Mouse (Mus musculus): Measurements from ENCODE around the gene Gpr22.
A peak's percentile ranks its signal among the peaks of the same experiment; 100 is the strongest.

The Gpr22 gene

GRCm38 (mm10) chr12:31713600-31713999 is at the start of gene Gpr22:
TSS of gene Gpr22 (minus strand) at chr12:31713947.
- no peak for DNase-seq

GRCm38 (mm10) chr12:31755885-31756755 is 42.4 kb upstream of the Gpr22 start:
- DNase-seq: no peak

- no peak for DNase-seq
Measured at GRCm38 (mm10) chr12:31754465-31754864, 40.7 kb upstream of the Gpr22 start.

GRCm38 (mm10) chr12:31749846-31750245 is 36.1 kb upstream of the Gpr22 start:
- no peak for DNase-seq

GRCm38 (mm10) chr12:31747301-31747700 is 33.6 kb upstream of the Gpr22 start:
- DNase-seq: no peak

- no peak for DNase-seq
Measured at GRCm38 (mm10) chr12:31734616-31735015, 20.9 kb upstream of the Gpr22 start.

GRCm38 (mm10) chr12:31730126-31730525 is 16.4 kb upstream of the Gpr22 start:
- DNase-seq: no peak

GRCm38 (mm10) chr12:31726707-31727106 is 13.0 kb upstream of the Gpr22 start:
- DNase-seq: peak; percentile 9

- DNase-seq: no peak
Measured at GRCm38 (mm10) chr12:31725511-31726275, 11.9 kb upstream of the Gpr22 start.

- no peak for DNase-seq
Measured at GRCm38 (mm10) chr12:31724576-31724975, 10.8 kb upstream of the Gpr22 start.

- no peak for DNase-seq
Measured at GRCm38 (mm10) chr12:31719586-31720275, 6.0 kb upstream of the Gpr22 start.

- no peak for DNase-seq
Measured at GRCm38 (mm10) chr12:31714070-31714469, 323 bp upstream of the Gpr22 start.

- no peak for DNase-seq
Measured at GRCm38 (mm10) chr12:31712727-31713126, 1.0 kb downstream of the Gpr22 start.

- DNase-seq: no peak
Measured at GRCm38 (mm10) chr12:31712233-31712632, 1.5 kb downstream of the Gpr22 start.

- no peak for DNase-seq
Measured at GRCm38 (mm10) chr12:31709665-31710064, 4.1 kb downstream of the Gpr22 start.

- no peak for DNase-seq
Measured at GRCm38 (mm10) chr12:31707531-31707930, 6.2 kb downstream of the Gpr22 start.

GRCm38 (mm10) chr12:31706168-31706567 is 7.6 kb downstream of the Gpr22 start:
- no peak for DNase-seq

GRCm38 (mm10) chr12:31703904-31704303 is 9.8 kb downstream of the Gpr22 start:
- DNase-seq: no peak

- no peak for DNase-seq
Measured at GRCm38 (mm10) chr12:31701411-31701810, 12.3 kb downstream of the Gpr22 start.

GRCm38 (mm10) chr12:31700623-31701347 is 13.0 kb downstream of the Gpr22 start:
- no peak for DNase-seq

- DNase-seq: no peak
Measured at GRCm38 (mm10) chr12:31693278-31693677, 20.5 kb downstream of the Gpr22 start.

- no peak for DNase-seq
Measured at GRCm38 (mm10) chr12:31686679-31687078, 27.1 kb downstream of the Gpr22 start.

- no peak for DNase-seq
Measured at GRCm38 (mm10) chr12:31667187-31667586, 46.6 kb downstream of the Gpr22 start.
